Mouse (Mus musculus): ENCODE measurements at regions not wholly inside any gene's neighbourhood (a gene's known extent, or its start where the extent isn't known, plus 50 kb on each side); places are given as distances from the start of the nearest gene placed in this dataset.
"Not testable (repeated sequence)": the region's sequence is repeated elsewhere in the genome, so short reads cannot be mapped to it uniquely, and the experiment has no call there.

DNA sequence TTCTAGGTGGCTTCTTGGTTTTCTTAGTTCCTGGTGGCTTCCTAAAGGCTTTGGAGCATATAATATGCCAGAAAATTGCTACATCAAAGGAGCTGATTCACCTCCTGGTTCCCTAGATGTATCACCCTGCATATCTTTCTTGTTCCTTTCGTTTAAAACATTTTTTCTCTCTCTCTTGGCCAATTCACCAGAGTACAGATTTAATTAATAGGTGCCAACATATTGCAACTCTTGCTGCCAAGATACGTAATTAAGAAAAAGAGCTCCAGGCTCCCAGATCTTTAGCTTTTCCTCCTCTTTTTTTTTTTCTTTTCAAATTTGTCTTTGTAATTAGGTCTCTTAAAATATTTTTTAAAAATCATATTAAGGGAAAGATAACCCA lies 1714.4 kb upstream of the 5930422O12Rik start:
- H3K9me3 ChIP-seq (ENCODE audit: control insufficient read depth, low read length): no peaks in the 10 kb centered on the region
- ATAC-seq (ENCODE audit: insufficient number of reproducible peaks, low FRiP score, low TSS enrichment, low read depth) (no peak), DNase-seq (ENCODE audit: low spot score) (no peak)
- no peak overlapping the region for H3K4me2 ChIP-seq (ENCODE audit: low read depth, severe bottlenecking)
- no peaks in the 10 kb centered on the region for H3K4me1 ChIP-seq (ENCODE audit: control insufficient read depth, insufficient read depth, low read length)
- H3K27ac ChIP-seq (replicated peaks; ENCODE audit: low read depth, low read length): no peak overlapping the region
- no peaks in the 10 kb centered on the region for H3K27me3 ChIP-seq (ENCODE audit: control insufficient read depth, insufficient read depth, low read length)
- no peak overlapping the region for H3K4me3 ChIP-seq (ENCODE audit: low read depth, low read length)
- 77% methylated on average over 2 of the region's 2 CpGs for WGBS
- H3K36me3 ChIP-seq (ENCODE audit: control insufficient read depth, insufficient read depth, low read length): no peaks in the 10 kb centered on the region
- H3K9ac ChIP-seq (ENCODE audit: low read length): no peak overlapping the region

GRCm38 (mm10) chr8:31720021-31720420 lies 1708.5 kb upstream of the 5930422O12Rik start:
- WGBS: 28% methylated on average over 3 of the region's 3 CpGs
- H3K27me3 ChIP-seq (ENCODE audit: control insufficient read depth, insufficient read depth, low read length): no peaks in the 10 kb centered on the region
- DNase-seq (ENCODE audit: low spot score): no peak
- no peak overlapping the region for H3K27ac ChIP-seq (replicated peaks; ENCODE audit: low read depth, low read length)
- no peak for ATAC-seq (ENCODE audit: insufficient number of reproducible peaks, low FRiP score, low TSS enrichment, low read depth)
- H3K4me2 ChIP-seq (ENCODE audit: low read depth, severe bottlenecking): no peak overlapping the region
- no peaks in the 10 kb centered on the region for H3K4me1 ChIP-seq (ENCODE audit: control insufficient read depth, insufficient read depth, low read length)
- H3K9me3 ChIP-seq (ENCODE audit: control insufficient read depth, low read length): no peaks in the 10 kb centered on the region
- no peak overlapping the region for H3K9ac ChIP-seq (ENCODE audit: low read length)
- H3K36me3 ChIP-seq (ENCODE audit: control insufficient read depth, insufficient read depth, low read length): no peaks in the 10 kb centered on the region
- H3K4me3 ChIP-seq (ENCODE audit: low read depth, low read length): no peak overlapping the region

- Histone ChIP-seq H3K36me3 (ENCODE audit: control insufficient read depth, insufficient read depth, low read length) (no peaks in the 10 kb centered on the region), H3K4me3 (ENCODE audit: low read depth, low read length) (no peak overlapping the region), H3K27ac (replicated peaks; ENCODE audit: low read depth, low read length) (no peak overlapping the region), H3K27me3 (ENCODE audit: control insufficient read depth, insufficient read depth, low read length) (no peaks in the 10 kb centered on the region), H3K4me2 (ENCODE audit: low read depth, severe bottlenecking) (no peak overlapping the region), H3K9me3 (ENCODE audit: control insufficient read depth, low read length) (no peaks in the 10 kb centered on the region), H3K4me1 (ENCODE audit: control insufficient read depth, insufficient read depth, low read length) (no peaks in the 10 kb centered on the region), H3K9ac (ENCODE audit: low read length) (no peak overlapping the region)
- WGBS: 54% methylated on average over 3 of the region's 3 CpGs
- DNase-seq (ENCODE audit: low spot score) (peak; percentile 26), ATAC-seq (ENCODE audit: insufficient number of reproducible peaks, low FRiP score, low TSS enrichment, low read depth) (no peak)
Measured at GRCm38 (mm10) chr8:31720585-31720984, 1707.9 kb upstream of the 5930422O12Rik start.

GRCm38 (mm10) chr8:31725430-31725829 lies 1703.1 kb upstream of the 5930422O12Rik start:
- Histone ChIP-seq H3K4me3 (ENCODE audit: low read depth, low read length) (no peak overlapping the region), H3K36me3 (ENCODE audit: control insufficient read depth, insufficient read depth, low read length) (no peaks in the 10 kb centered on the region), H3K9me3 (ENCODE audit: control insufficient read depth, low read length) (no peaks in the 10 kb centered on the region), H3K9ac (ENCODE audit: low read length) (no peak overlapping the region), H3K27me3 (ENCODE audit: control insufficient read depth, insufficient read depth, low read length) (no peaks in the 10 kb centered on the region), H3K4me1 (ENCODE audit: control insufficient read depth, insufficient read depth, low read length) (no peaks in the 10 kb centered on the region), H3K27ac (replicated peaks; ENCODE audit: low read depth, low read length) (no peak overlapping the region), H3K4me2 (ENCODE audit: low read depth, severe bottlenecking) (no peak overlapping the region)
- DNase-seq (ENCODE audit: low spot score) (no peak), ATAC-seq (ENCODE audit: insufficient number of reproducible peaks, low FRiP score, low TSS enrichment, low read depth) (no peak)
- whole genome bisulfite sequencing: 61% methylated on average over 3 of the region's 3 CpGs

GRCm38 (mm10) chr8:31735610-31736009 lies 1692.9 kb upstream of the 5930422O12Rik start:
- WGBS: 83% methylated on average over 2 of the region's 2 CpGs
- ATAC-seq (ENCODE audit: insufficient number of reproducible peaks, low FRiP score, low TSS enrichment, low read depth) (no peak), DNase-seq (ENCODE audit: low spot score) (no peak)
- Histone ChIP-seq H3K4me2 (ENCODE audit: low read depth, severe bottlenecking) (no peak overlapping the region), H3K4me1 (ENCODE audit: control insufficient read depth, insufficient read depth, low read length) (no peaks in the 10 kb centered on the region), H3K27me3 (ENCODE audit: control insufficient read depth, insufficient read depth, low read length) (no peaks in the 10 kb centered on the region), H3K36me3 (ENCODE audit: control insufficient read depth, insufficient read depth, low read length) (no peaks in the 10 kb centered on the region), H3K9me3 (ENCODE audit: control insufficient read depth, low read length) (no peaks in the 10 kb centered on the region), H3K9ac (ENCODE audit: low read length) (no peak overlapping the region), H3K27ac (replicated peaks; ENCODE audit: low read depth, low read length) (no peak overlapping the region), H3K4me3 (ENCODE audit: low read depth, low read length) (no peak overlapping the region)

DNA sequence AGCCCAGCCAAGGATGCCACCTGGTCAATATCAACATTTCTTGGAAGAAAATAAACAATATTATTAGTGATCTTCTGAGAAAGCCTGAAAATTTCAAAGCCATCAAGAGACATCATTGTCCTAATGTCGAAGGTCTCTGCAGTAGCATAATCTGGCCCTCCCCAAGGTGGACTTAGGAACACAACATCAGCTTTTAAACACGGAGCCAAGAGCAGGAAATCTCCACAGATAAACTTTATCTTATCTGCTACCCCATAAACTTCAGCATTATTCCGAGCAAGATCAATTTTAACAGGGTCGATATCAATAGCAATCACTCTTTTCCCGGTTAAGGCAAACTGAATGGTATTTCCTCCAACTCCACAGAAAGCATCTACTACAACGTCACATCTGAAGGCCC lies 1691.2 kb upstream of the 5930422O12Rik start:
- not testable (repeated sequence) for ATAC-seq (ENCODE audit: insufficient number of reproducible peaks, low FRiP score, low TSS enrichment, low read depth); H3K4me1 ChIP-seq (ENCODE audit: control insufficient read depth, insufficient read depth, low read length); H3K4me3 ChIP-seq (ENCODE audit: low read depth, low read length); H3K4me2 ChIP-seq (ENCODE audit: low read depth, severe bottlenecking); H3K9ac ChIP-seq (ENCODE audit: low read length); DNase-seq (ENCODE audit: low spot score); H3K36me3 ChIP-seq (ENCODE audit: control insufficient read depth, insufficient read depth, low read length); H3K9me3 ChIP-seq (ENCODE audit: control insufficient read depth, low read length); H3K27me3 ChIP-seq (ENCODE audit: control insufficient read depth, insufficient read depth, low read length); H3K27ac ChIP-seq (replicated peaks; ENCODE audit: low read depth, low read length)
- WGBS: 83% methylated on average over 6 of the region's 6 CpGs

- Histone ChIP-seq H3K4me3 (ENCODE audit: low read depth, low read length) (no peak overlapping the region), H3K27ac (replicated peaks; ENCODE audit: low read depth, low read length) (no peak overlapping the region), H3K27me3 (ENCODE audit: control insufficient read depth, insufficient read depth, low read length) (no peaks in the 10 kb centered on the region), H3K4me2 (ENCODE audit: low read depth, severe bottlenecking) (no peak overlapping the region), H3K4me1 (ENCODE audit: control insufficient read depth, insufficient read depth, low read length) (no peaks in the 10 kb centered on the region), H3K9ac (ENCODE audit: low read length) (no peak overlapping the region), H3K36me3 (ENCODE audit: control insufficient read depth, insufficient read depth, low read length) (no peaks in the 10 kb centered on the region), H3K9me3 (ENCODE audit: control insufficient read depth, low read length) (no peaks in the 10 kb centered on the region)
- DNase-seq (ENCODE audit: low spot score): no peak
- ATAC-seq (ENCODE audit: insufficient number of reproducible peaks, low FRiP score, low TSS enrichment, low read depth): no peak
Measured at GRCm38 (mm10) chr8:31746855-31747254, 1681.7 kb upstream of the 5930422O12Rik start.

DNA sequence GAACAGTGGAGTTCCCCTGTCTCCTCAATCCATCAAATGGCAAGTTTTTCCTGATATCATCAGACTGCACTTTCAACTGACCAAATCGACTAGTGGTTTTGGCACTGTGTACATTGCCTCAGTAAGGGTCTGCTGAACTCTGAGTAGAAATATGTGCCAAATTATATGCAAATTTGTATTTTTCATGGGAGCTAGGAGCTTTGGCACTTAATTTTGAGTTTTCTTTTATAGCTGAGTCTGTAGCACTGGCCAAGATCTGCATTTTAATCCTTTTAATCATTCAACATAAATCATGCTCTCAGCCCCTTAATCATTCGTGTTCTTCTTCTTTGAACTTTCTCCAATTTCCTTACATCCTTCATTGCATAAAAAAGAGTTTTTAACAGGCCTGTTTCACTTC lies 1678.5 kb upstream of the 5930422O12Rik start:
- Histone ChIP-seq H3K27me3 (ENCODE audit: control insufficient read depth, insufficient read depth, low read length) (no peaks in the 10 kb centered on the region), H3K4me3 (ENCODE audit: low read depth, low read length) (no peak overlapping the region), H3K9me3 (ENCODE audit: control insufficient read depth, low read length) (no peaks in the 10 kb centered on the region), H3K4me2 (ENCODE audit: low read depth, severe bottlenecking) (no peak overlapping the region), H3K36me3 (ENCODE audit: control insufficient read depth, insufficient read depth, low read length) (no peaks in the 10 kb centered on the region), H3K9ac (ENCODE audit: low read length) (no peak overlapping the region), H3K4me1 (ENCODE audit: control insufficient read depth, insufficient read depth, low read length) (no peaks in the 10 kb centered on the region), H3K27ac (replicated peaks; ENCODE audit: low read depth, low read length) (no peak overlapping the region)
- WGBS: 63% methylated on average over 2 of the region's 2 CpGs
- DNase-seq (ENCODE audit: low spot score) (no peak), ATAC-seq (ENCODE audit: insufficient number of reproducible peaks, low FRiP score, low TSS enrichment, low read depth) (no peak)

DNA sequence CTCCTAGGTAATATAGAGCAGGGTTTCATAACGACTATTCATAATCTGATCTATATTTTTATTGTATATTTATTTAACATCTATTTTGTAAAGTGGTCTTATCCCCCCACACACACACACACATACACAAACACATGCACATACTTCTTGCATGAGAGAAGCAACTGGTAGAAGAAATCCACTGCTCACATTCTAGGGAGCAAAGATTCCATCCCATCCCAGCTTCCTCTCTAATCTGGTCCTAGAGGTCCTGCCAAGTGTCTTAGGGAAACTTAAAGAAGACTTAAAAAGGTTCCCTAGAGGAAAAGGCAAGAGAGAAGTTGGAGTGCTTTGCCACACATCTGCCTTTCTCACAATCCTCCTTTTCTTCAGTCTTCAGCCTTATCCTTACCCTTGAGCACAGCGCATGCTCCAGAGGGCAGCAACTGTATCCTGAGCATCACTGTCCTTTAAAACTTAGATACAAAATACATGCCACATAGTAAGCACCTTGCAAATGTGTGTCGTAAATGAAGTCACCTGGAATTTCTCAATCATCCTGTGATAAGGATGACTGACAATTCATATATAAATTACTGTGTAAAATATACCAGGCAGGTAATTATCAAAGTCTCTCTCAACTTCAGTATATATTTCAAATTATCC lies 1677.9 kb upstream of the 5930422O12Rik start:
- Histone ChIP-seq H3K4me1 (ENCODE audit: control insufficient read depth, insufficient read depth, low read length) (no peaks in the 10 kb centered on the region), H3K9ac (ENCODE audit: low read length) (no peak overlapping the region), H3K9me3 (ENCODE audit: control insufficient read depth, low read length) (no peaks in the 10 kb centered on the region), H3K27ac (replicated peaks; ENCODE audit: low read depth, low read length) (no peak overlapping the region), H3K36me3 (ENCODE audit: control insufficient read depth, insufficient read depth, low read length) (no peaks in the 10 kb centered on the region), H3K27me3 (ENCODE audit: control insufficient read depth, insufficient read depth, low read length) (no peaks in the 10 kb centered on the region), H3K4me2 (ENCODE audit: low read depth, severe bottlenecking) (no peak overlapping the region), H3K4me3 (ENCODE audit: low read depth, low read length) (no peak overlapping the region)
- WGBS: 84% methylated on average over 3 of the region's 3 CpGs
- ATAC-seq (ENCODE audit: insufficient number of reproducible peaks, low FRiP score, low TSS enrichment, low read depth) (no peak), DNase-seq (ENCODE audit: low spot score) (no peak)
